Mouse (Mus musculus) megakaryocyte progenitor cell, adult 5-6 weeks (primary cell): Measurements from ENCODE around the gene Gabarapl2. TPM values are rescaled to one million over a fixed set of nuclear protein-coding genes. Genes with fewer than 3 reads are reported as not detected.
"Not testable (repeated sequence)": the region's sequence is repeated elsewhere in the genome, so short reads cannot be mapped to it uniquely, and the experiment has no call there.

Experiments
- ATAC-seq: replicated peaks from 2 replicates; pipeline ENCODE4 v1.8.0; 2016; ENCODE audit warnings: mild to moderate bottlenecking, moderate TSS enrichment, inconsistent platforms; ENCODE audit not compliant: poor library complexity
- total RNA-seq, 2 experiments: library from RNA; stranded (forward) in 1 of 2; stranded (reverse) in 1 of 2; fragments of 157-497, 149-512 nt in 1 of 2; fragments of 200-1000 nt in 1 of 2; gene quantifications; 2 replicates each; pipeline versions ENCODE4 v1.2.3 to v1.2.4; 2015 to 2017

The Gabarapl2 gene
- total RNA-seq, 2 experiments from 2014 or later: 28.1 to 52.3 TPM

DNA sequence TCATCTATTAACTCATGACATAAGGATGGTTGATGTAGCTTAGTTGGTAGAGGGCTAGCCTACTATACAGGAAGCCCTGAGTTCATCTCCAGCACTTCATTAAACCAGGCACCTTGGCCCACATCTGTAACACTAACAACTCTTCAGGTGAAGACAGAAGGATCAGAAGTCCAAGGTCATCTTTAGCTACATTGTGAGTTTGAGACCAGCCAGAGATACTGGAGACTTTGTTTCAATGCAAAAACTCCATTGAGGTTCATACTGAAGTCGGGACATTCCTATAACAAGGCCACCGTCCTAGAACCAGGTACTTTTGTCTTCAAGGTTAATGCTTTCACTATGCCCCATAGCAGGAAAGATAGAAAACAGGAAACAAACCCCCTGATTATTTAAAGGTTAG lies 6.3 kb upstream of the Gabarapl2 start:
- no peak for ATAC-seq

DNA sequence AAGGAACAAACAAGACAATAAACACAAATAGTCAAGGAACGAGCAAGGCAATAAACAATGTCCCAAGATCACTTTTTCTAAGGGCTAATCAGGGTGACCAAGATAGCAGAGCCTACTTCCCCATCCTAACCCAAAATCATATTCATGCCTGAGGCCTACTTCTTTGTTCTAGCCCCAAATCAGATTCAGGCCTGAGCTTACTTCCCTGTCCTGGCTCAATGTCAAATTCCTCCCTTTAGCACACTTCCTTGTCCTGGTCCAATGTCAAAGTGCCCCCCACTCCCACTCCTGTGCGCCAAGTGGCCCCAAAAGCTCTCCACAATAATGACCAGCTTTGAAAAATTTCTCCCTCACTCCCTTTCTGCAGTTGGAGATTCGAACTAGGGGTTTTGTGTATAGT lies 3.3 kb upstream of the Gabarapl2 start:
- ATAC-seq: no peak

GRCm38 (mm10) chr8:111938076-111938985 lies 2.2 kb upstream of the Gabarapl2 start:
- ATAC-seq: not testable (repeated sequence)

GRCm38 (mm10) chr8:111939516-111940142 lies 874 bp upstream of the Gabarapl2 start:
- peak; percentile 67 for ATAC-seq

- ATAC-seq: peak; percentile 51
These were observed 575 bp downstream of the Gabarapl2 start for GRCm38 (mm10) chr8:111941101-111941454.

DNA sequence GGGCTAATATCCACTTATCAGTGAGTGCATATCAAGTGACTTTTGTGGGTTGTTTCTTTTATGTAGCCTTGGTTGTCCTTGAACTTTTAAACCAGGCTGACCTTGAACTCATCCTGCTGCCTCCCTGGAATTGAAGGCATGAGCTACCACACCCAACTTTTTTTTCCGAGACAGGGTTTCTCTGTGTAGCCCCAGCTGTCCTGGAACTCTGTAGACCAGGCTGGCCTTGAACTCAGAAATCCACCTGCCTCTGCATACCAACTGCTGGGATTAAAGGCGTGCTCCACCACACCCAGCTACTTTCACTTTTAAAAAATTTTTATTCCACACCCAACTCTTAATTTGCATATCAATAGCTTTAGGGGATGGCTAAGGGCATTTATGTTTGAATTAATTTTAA lies 3.0 kb downstream of the Gabarapl2 start:
- ATAC-seq: no peak

DNA sequence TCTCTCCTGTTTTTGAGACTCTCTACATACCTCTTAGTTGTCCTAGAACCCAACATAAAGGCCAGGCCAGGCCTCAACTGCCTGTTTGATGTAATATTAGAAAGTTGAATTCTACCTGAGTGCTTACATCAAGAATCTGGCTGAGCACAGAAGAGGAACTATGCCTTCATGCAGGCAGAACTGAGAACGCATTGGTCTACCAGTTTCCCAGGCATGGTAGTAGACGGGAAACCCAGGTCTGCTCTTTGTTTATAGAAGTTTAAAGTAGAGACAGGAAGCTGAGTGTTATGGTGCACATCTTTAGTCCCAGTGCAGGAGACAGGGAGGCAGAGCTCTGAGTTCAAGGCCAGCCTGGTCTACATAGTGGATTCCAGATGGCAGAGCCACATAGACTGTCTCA lies 6.6 kb downstream of the Gabarapl2 start:
- ATAC-seq: no peak

DNA sequence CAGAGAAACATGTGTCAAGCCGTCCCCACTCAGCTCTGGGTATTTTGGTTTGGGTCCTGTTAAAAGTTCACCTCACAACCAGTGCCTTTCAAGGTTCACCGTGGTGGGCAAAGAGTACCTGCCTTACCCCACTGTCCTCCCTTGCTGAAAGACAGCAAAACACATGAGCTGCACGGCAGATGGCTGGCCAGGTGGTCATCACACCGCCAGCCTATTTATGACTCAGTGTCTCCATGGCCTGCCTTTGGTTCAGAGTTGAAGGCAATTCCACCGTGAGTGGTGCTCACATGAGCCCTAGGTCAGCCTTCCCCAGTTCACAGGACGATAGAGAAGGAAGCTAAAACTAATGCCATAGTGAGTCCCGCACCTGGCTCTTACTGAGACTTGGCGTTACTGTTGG lies 7.5 kb downstream of the Gabarapl2 start:
- ATAC-seq: no peak

GRCm38 (mm10) chr8:111950846-111951245 lies 10.3 kb downstream of the Gabarapl2 start:
- ATAC-seq: no peak

DNA sequence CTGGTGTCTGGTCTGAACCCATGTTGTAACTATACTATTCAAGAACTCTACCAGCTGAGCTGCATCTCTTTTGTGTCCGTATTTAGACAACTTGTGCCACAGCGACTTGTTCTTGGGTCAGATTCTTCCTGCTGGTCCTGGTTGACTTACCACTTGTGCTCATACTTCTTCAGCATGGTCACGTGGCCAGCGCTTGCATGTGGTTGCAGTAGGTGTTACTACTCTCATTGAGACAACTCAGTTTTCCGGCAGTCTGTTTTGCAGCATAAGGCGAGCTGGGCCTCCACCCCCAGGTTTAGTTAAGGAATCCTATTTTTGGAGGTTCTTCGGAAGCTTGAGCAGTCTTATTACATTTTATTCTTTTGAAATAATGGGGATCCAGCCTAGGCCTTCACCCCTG lies 10.8 kb downstream of the Gabarapl2 start:
- ATAC-seq: no peak

DNA sequence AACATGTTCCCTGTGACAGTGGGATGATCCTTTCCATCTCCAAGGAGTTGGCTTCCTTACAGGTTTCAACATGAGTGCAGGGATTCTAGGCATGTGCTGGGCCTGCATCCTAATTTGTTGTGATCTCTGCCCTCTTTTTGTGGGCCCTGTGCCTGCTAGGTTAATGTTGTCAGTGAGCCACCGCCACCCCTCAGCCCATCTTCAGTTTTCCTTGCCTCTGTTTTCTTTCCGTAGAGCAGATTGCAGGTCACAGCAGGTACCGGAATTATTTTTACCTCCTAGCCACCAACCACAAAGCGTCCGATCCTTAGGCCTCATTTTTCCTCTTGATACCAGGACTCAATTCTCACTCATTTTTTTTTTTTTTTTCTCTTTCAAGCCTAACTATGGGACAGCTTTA lies 11.4 kb downstream of the Gabarapl2 start:
- no peak for ATAC-seq

DNA sequence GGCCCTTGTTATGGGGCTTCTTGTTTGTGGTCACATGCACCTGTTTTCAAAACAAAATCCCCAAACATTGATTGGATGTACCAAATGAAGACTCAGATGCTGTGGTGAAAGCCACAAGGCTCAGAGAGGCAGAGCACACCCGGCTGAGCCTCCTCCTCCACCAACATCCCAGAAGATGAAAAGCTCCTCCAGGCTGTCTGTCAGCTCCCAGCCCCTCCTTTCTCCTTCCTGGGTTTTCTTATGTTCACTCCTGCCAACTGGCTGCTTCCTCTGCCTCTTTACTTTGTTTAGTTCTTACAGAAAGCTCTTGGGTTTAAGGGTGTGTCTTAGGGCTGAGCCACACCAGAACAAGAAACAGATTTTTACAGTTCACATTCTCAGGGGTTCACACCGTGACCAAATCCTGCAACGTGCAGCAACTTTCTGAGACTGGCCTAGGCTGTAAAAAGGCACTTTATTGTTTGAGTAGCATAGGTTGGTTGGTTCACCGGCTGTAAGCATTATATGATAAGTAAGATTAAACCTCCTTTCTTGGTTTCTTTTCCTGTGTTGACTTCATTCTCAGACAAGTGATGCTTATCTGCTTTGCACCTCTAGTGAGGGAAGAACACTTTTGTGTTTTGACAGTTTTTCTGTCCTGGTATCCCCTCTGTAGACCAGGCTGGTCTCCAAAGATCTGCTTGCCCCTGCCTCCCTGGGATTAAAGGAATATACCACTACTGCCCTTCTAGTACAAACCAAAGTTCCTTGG lies 14.5 kb downstream of the Gabarapl2 start:
- ATAC-seq: no peak

DNA sequence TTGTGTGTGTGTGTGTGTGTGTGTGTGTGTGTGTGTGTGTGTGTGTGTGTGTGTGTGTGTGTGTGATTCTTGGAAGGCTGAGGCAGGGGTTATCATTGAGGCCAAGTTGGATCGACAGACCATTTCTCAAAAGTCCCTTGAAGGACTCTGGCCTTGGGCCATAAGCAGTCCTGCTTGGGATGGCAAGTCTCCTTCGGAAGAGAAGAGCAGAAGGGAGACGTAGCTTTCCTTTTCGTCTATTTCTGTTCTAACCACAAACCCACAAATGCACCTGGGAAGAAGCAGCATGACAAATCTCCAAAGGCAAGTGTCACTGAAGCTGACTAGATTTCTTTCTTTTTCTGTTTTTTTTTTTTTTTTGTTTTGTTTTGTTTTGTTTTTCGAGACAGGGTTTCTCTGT lies 15.4 kb downstream of the Gabarapl2 start:
- no peak for ATAC-seq

- no peak for ATAC-seq
These were observed 16.7 kb downstream of the Gabarapl2 start for GRCm38 (mm10) chr8:111957231-111957630.

GRCm38 (mm10) chr8:111960591-111961321 lies 20.3 kb downstream of the Gabarapl2 start:
- no peak for ATAC-seq

- ATAC-seq: peak; percentile 56; the same call in 1 of the 2 replicates
These were observed 20.8 kb downstream of the Gabarapl2 start for GRCm38 (mm10) chr8:111961330-111961729.

DNA sequence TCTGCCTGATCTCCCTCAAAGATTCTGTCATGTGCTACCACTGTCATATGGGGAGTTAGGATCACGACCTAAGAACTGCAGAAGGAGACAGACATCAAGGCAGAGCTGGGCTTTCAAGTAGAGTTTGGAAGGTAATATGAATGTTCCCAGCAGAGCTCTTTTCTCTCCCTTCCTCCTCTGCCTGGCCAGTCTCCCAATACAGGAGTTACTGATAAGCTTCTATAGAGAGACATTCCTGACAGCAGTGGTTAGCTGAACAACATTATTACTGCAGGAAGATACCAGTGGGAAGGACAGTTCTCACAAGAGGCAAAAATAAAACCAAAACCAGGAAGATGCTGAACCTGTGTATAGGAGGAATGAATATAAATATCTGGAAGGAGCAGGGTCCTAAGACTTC lies 22.1 kb downstream of the Gabarapl2 start:
- ATAC-seq: no peak

DNA sequence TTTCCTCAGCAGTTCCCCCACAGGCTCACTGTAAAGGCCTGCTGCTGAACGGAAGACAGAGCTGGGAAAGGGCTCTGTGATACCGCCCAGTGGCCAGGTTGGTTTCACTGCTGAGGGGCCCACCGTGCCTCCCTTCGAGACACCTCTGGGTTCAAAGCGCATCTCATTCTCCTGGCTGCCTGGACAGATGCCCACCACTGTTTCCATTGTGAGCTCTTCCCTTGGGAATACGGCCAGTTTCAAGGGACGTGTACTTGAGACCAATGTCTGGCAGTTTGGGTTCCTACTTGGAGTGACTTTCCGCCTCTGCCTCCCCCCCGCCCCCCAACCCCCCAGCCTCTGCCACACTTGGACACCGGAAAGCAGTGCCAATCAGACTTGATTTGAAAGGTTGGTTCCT lies 22.6 kb downstream of the Gabarapl2 start:
- ATAC-seq: no peak

- no peak for ATAC-seq
These were observed 23.0 kb downstream of the Gabarapl2 start for GRCm38 (mm10) chr8:111963546-111963945.

DNA sequence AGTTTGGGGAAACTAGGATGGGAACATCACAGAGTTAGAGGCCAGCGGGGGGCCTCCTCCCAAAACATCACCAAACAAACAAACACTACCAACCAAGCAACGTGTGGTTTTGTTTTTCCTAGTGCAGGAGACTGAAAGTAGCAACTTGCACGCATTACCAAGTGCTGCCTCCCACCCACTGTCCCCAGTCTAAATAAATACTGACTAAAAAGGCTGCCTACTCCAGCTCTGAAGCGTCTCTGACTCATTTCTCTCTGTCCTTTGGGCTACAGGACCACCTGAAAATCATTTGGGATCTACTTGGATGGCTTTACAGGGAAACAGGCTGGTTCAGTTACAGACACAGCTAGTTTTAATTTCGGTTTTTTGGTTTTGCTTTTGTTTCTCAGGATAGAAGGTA lies 23.8 kb downstream of the Gabarapl2 start:
- ATAC-seq: no peak
